Mouse (Mus musculus) G1E (cell line): ENCODE measurements around the gene Sf3b4. TPM values are rescaled to one million over a fixed set of nuclear protein-coding genes. Genes with fewer than 3 reads are reported as not detected.

Experiments used
- ATAC-seq: 2 replicates; pipeline ENCODE4 v1.8.0; 2016; ENCODE audit warnings: mild to moderate bottlenecking; ENCODE audit not compliant: insufficient number of reproducible peaks, poor library complexity, low FRiP score, severe bottlenecking; ENCODE audit errors: extremely low read depth
- DNase-seq: peaks from one replicate; pipeline ENCODE4 v3.0.0; 2012; ENCODE audit warnings: low spot score
- H3K27me3 ChIP-seq: 2 replicates; pipeline ENCODE4 v1.6.1; 2012; ENCODE audit warnings: mild to moderate bottlenecking, low read length, inconsistent platforms; ENCODE audit not compliant: insufficient read depth
- H3K36me3 ChIP-seq: replicated peaks from 2 replicates; pipeline ENCODE3; 2012; ENCODE audit warnings: mild to moderate bottlenecking, inconsistent platforms
- H3K4me1 ChIP-seq: 2 replicates; pipeline ENCODE4 v1.6.1; 2012; ENCODE audit warnings: low read depth, low read length, inconsistent platforms, mixed read lengths; ENCODE audit not compliant: insufficient read depth
- H3K4me3 ChIP-seq: 2 replicates; pipeline ENCODE4 v1.5.1; 2012; ENCODE audit warnings: low read depth, mild to moderate bottlenecking, inconsistent platforms, low read length, moderate library complexity, mixed read lengths
- H3K9me3 ChIP-seq: replicated peaks from 2 replicates; pipeline ENCODE4 v1.6.1; 2012; ENCODE audit warnings: inconsistent platforms
- CTCF ChIP-seq: IDR thresholded peaks from 2 replicates; pipeline ENCODE4 v1.5.1; 2012; ENCODE audit warnings: low read depth, low read length, inconsistent platforms, mixed read lengths
- GATA1 ChIP-seq: IDR thresholded peaks from 2 replicates; pipeline ENCODE4 v1.6.1; 2012; ENCODE audit warnings: borderline replicate concordance, low read length, inconsistent platforms, mixed read lengths
- GATA2 ChIP-seq: IDR thresholded peaks from 2 replicates; pipeline ENCODE4 v1.6.1; 2012; ENCODE audit warnings: low read depth, low read length, inconsistent platforms, borderline replicate concordance
- POLR2AphosphoS5 ChIP-seq: IDR thresholded peaks from 2 replicates; pipeline ENCODE4 v1.6.1; 2012; ENCODE audit warnings: low read depth, low read length, inconsistent platforms; ENCODE audit not compliant: insufficient replicate concordance
- TAL1 ChIP-seq: conservative IDR thresholded peaks from 2 replicates; pipeline ENCODE4 v1.6.1; 2012; ENCODE audit warnings: low read depth, low read length, inconsistent platforms, mixed read lengths
- polyA plus RNA-seq: library from polyadenylated mRNA; stranded (reverse); fragments of >175 nt; gene quantifications from 2 replicates; pipeline ENCODE4 v1.2.3, GENCODE M21; 2012
- total RNA-seq, 2 experiments: library from RNA; stranded (forward) in 1 of 2; stranded (reverse) in 1 of 2; fragments of 200-1000 nt in 1 of 2; fragments of >200 nt in 1 of 2; fragmentation: Nextera tagmentation in 1 of 2; gene quantifications; 2 replicates each; pipeline ENCODE4 v1.2.3; 2014 to 2017

Gene Sf3b4
- total and polyA plus RNA-seq, 3 experiments, result 29.3 to 724 (median 138) TPM

DNA sequence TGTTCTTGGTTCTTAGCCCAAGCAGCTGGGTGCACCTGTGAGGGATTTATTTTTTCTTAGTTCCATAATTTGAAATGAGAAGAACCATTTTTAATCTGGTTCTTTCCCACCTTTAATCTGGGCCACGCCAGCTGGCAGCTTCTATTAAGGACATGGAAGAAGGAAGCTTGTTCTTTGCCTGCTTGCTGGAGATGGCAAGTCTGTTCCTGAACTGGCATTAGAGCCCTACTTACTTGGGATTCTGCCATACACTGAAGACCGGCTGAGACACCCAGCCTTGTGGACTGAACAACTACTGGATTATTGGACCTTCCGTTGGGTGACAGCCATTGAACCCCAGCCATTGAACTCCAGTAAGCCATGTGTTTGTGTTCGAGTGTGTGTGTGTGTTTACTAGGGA lies 50.6 kb downstream of the Sf3b4 start:
- no peak for DNase-seq
- peaks cover 3% of the 10 kb centered on the region for H3K36me3 ChIP-seq
- no peak for ATAC-seq
- H3K9me3 ChIP-seq, result peaks cover 16% of the 10 kb centered on the region
- H3K4me1 ChIP-seq, result peaks cover 30% of the 10 kb centered on the region
- H3K27me3 ChIP-seq, result no peaks in the 10 kb centered on the region
- TF ChIP-seq GATA1 (no peak), POLR2AphosphoS5 (no peak), TAL1 (no peak), GATA2 (no peak), CTCF (no peak)
- H3K4me3 ChIP-seq, result no peak overlapping the region

DNA sequence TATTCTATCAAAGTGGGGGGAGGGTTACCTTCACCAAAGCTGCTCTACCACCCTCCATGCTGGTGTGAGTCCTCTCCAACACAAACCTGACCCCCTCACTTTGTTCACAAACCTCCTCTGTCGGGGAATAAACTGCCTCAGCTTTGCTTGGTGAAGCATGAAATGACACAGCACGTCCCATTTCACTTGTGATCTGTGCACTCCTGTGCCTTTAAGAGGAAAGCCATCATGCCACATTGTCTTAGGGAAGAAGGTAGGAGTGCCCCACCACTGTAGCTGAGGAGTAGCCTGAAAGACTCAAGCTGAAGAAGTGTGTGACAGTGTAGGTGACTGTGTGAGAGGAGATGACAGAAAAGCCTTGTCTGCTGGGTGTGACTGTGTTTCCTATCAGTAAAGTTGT lies 53.3 kb downstream of the Sf3b4 start:
- peaks cover 3% of the 10 kb centered on the region for H3K36me3 ChIP-seq
- peaks cover 16% of the 10 kb centered on the region for H3K9me3 ChIP-seq
- H3K4me1 ChIP-seq, result peaks cover 31% of the 10 kb centered on the region
- no peaks in the 10 kb centered on the region for H3K27me3 ChIP-seq
- TF ChIP-seq CTCF (no peak), GATA1 (no peak), POLR2AphosphoS5 (no peak), GATA2 (no peak), TAL1 (no peak)
- no peak overlapping the region; the same call in 1 of the 2 replicates for H3K4me3 ChIP-seq
- DNase-seq (no peak), ATAC-seq (no peak)

Other genes starting within 250 kb of the Sf3b4 start
- 94.7 and 114 TPM in 2 replicates for gene Anp32e, start 243.1 kb upstream of the Sf3b4 start, total RNA-seq (2014; fragmentation: Nextera tagmentation)
- 91.8 and 180 TPM in 2 replicates for gene Anp32e, start 243.1 kb upstream of the Sf3b4 start, total RNA-seq (2017)
- gene Anp32e, start 243.1 kb upstream of the Sf3b4 start, polyA plus RNA-seq, result 210 and 405 TPM in 2 replicates
- 9.7 and 23.3 TPM in 2 replicates for gene Plekho1, start 176.3 kb upstream of the Sf3b4 start, total RNA-seq (2014; fragmentation: Nextera tagmentation)
- gene Plekho1, start 176.3 kb upstream of the Sf3b4 start, total RNA-seq (2017), result 4.2 and 5.7 TPM in 2 replicates
- gene Plekho1, start 176.3 kb upstream of the Sf3b4 start, polyA plus RNA-seq, result 10.9 and 14.1 TPM in 2 replicates
- gene Vps45, start 113.9 kb upstream of the Sf3b4 start, total RNA-seq (2014; fragmentation: Nextera tagmentation), result 19.8 and 28.7 TPM in 2 replicates
- 16.1 and 21.4 TPM in 2 replicates for gene Vps45, start 113.9 kb upstream of the Sf3b4 start, total RNA-seq (2017)
- 6.1 and 6.7 TPM in 2 replicates for gene Vps45, start 113.9 kb upstream of the Sf3b4 start, polyA plus RNA-seq
- gene Otud7b, start 67.8 kb upstream of the Sf3b4 start, total RNA-seq (2014; fragmentation: Nextera tagmentation), result 10.1 and 17.4 TPM in 2 replicates
- gene Otud7b, start 67.8 kb upstream of the Sf3b4 start, total RNA-seq (2017), result 21.7 and 22.1 TPM in 2 replicates
- 11.3 and 11.8 TPM in 2 replicates for gene Otud7b, start 67.8 kb upstream of the Sf3b4 start, polyA plus RNA-seq
- gene Mtmr11, start 10.3 kb upstream of the Sf3b4 start, total RNA-seq (2014; fragmentation: Nextera tagmentation), result 5.7 TPM in 1 of 2 replicates, not detected in the other
- 2.7 and 3.5 TPM in 2 replicates for gene Mtmr11, start 10.3 kb upstream of the Sf3b4 start, total RNA-seq (2017)
- gene Mtmr11, start 10.3 kb upstream of the Sf3b4 start, polyA plus RNA-seq, result not detected in 2 replicates
- 0.45 TPM in 1 of 2 replicates, not detected in the other for gene Sv2a, start 8.8 kb downstream of the Sf3b4 start, total RNA-seq (2014; fragmentation: Nextera tagmentation)
- 0.11 and 0.23 TPM in 2 replicates for gene Sv2a, start 8.8 kb downstream of the Sf3b4 start, total RNA-seq (2017)
- gene Sv2a, start 8.8 kb downstream of the Sf3b4 start, polyA plus RNA-seq, result 0.07 and 0.12 TPM in 2 replicates
- 19.6 and 19.8 TPM in 2 replicates for gene Bola1, start 47.4 kb downstream of the Sf3b4 start, total RNA-seq (2014; fragmentation: Nextera tagmentation)
- 48.2 and 60.6 TPM in 2 replicates for gene Bola1, start 47.4 kb downstream of the Sf3b4 start, total RNA-seq (2017)
- 115 and 144 TPM in 2 replicates for gene Bola1, start 47.4 kb downstream of the Sf3b4 start, polyA plus RNA-seq
- 38.7 and 50.5 TPM in 2 replicates for gene Hist2h2ab, start 47.5 kb downstream of the Sf3b4 start, total RNA-seq (2014; fragmentation: Nextera tagmentation)
- 435 and 467 TPM in 2 replicates for gene Hist2h2ab, start 47.5 kb downstream of the Sf3b4 start, total RNA-seq (2017)
- gene Hist2h2ab, start 47.5 kb downstream of the Sf3b4 start, polyA plus RNA-seq, result 0.14 and 1.2 TPM in 2 replicates
- 34.2 and 45.7 TPM in 2 replicates for gene Hist2h2ac, start 48.5 kb downstream of the Sf3b4 start, total RNA-seq (2014; fragmentation: Nextera tagmentation)
- 928 and 1,027 TPM in 2 replicates for gene Hist2h2ac, start 48.5 kb downstream of the Sf3b4 start, total RNA-seq (2017)
- gene Hist2h2ac, start 48.5 kb downstream of the Sf3b4 start, polyA plus RNA-seq, result 2.6 and 10.9 TPM in 2 replicates
- 2.7 and 4.9 TPM in 2 replicates for gene Hist2h2be, start 48.8 kb downstream of the Sf3b4 start, total RNA-seq (2014; fragmentation: Nextera tagmentation)
- gene Hist2h2be, start 48.8 kb downstream of the Sf3b4 start, total RNA-seq (2017), result 2.5 TPM in 2 replicates
- 0.24 and 0.33 TPM in 2 replicates for gene Hist2h2be, start 48.8 kb downstream of the Sf3b4 start, polyA plus RNA-seq
- gene Hist2h3c2, start 66.8 kb downstream of the Sf3b4 start, total RNA-seq (2014; fragmentation: Nextera tagmentation), result 847 and 1,420 TPM in 2 replicates
- gene Hist2h3c2, start 66.8 kb downstream of the Sf3b4 start, total RNA-seq (2017), result 558 and 938 TPM in 2 replicates
- 27.5 and 91.2 TPM in 2 replicates for gene Hist2h3c2, start 66.8 kb downstream of the Sf3b4 start, polyA plus RNA-seq
- gene Hist2h2aa2, start 67.9 kb downstream of the Sf3b4 start, total RNA-seq (2014; fragmentation: Nextera tagmentation), result 830 and 1,341 TPM in 2 replicates
- 2,156 and 4,637 TPM in 2 replicates for gene Hist2h2aa2, start 67.9 kb downstream of the Sf3b4 start, total RNA-seq (2017)
- 39.6 and 169 TPM in 2 replicates for gene Hist2h2aa2, start 67.9 kb downstream of the Sf3b4 start, polyA plus RNA-seq
- gene Hist2h2aa1, start 73.2 kb downstream of the Sf3b4 start, total RNA-seq (2014; fragmentation: Nextera tagmentation), result 124 and 563 TPM in 2 replicates
- 3,915 and 5,191 TPM in 2 replicates for gene Hist2h2aa1, start 73.2 kb downstream of the Sf3b4 start, total RNA-seq (2017)
- gene Hist2h2aa1, start 73.2 kb downstream of the Sf3b4 start, polyA plus RNA-seq, result 0.79 and 7.3 TPM in 2 replicates
- 21.7 and 42.6 TPM in 2 replicates for gene Hist2h3c1, start 74.4 kb downstream of the Sf3b4 start, total RNA-seq (2014; fragmentation: Nextera tagmentation)
- gene Hist2h3c1, start 74.4 kb downstream of the Sf3b4 start, total RNA-seq (2017), result 9.1 and 9.9 TPM in 2 replicates
- gene Hist2h3c1, start 74.4 kb downstream of the Sf3b4 start, polyA plus RNA-seq, result not detected in 2 replicates
- 490 and 543 TPM in 2 replicates for gene Hist2h4, start 91.0 kb downstream of the Sf3b4 start, total RNA-seq (2014; fragmentation: Nextera tagmentation)
- gene Hist2h4, start 91.0 kb downstream of the Sf3b4 start, total RNA-seq (2017), result 66.6 and 93.8 TPM in 2 replicates
- gene Hist2h4, start 91.0 kb downstream of the Sf3b4 start, polyA plus RNA-seq, result 1.8 and 9.3 TPM in 2 replicates
- gene Hist2h3b, start 96.3 kb downstream of the Sf3b4 start, total RNA-seq (2014; fragmentation: Nextera tagmentation), result 2,573 and 2,582 TPM in 2 replicates
- gene Hist2h3b, start 96.3 kb downstream of the Sf3b4 start, total RNA-seq (2017), result 465 and 1,341 TPM in 2 replicates
- 16.2 and 95.7 TPM in 2 replicates for gene Hist2h3b, start 96.3 kb downstream of the Sf3b4 start, polyA plus RNA-seq
- 2,071 and 2,480 TPM in 2 replicates for gene Hist2h2bb, start 97.4 kb downstream of the Sf3b4 start, total RNA-seq (2014; fragmentation: Nextera tagmentation)
- gene Hist2h2bb, start 97.4 kb downstream of the Sf3b4 start, total RNA-seq (2017), result 8,098 and 8,372 TPM in 2 replicates
- 0.29 and 0.75 TPM in 2 replicates for gene Hist2h2bb, start 97.4 kb downstream of the Sf3b4 start, polyA plus RNA-seq
- gene Fcgr1, start 121.6 kb downstream of the Sf3b4 start, total RNA-seq (2014; fragmentation: Nextera tagmentation), result 0.53 TPM in 1 of 2 replicates, not detected in the other
- 0.12 and 0.16 TPM in 2 replicates for gene Fcgr1, start 121.6 kb downstream of the Sf3b4 start, total RNA-seq (2017)
- gene Fcgr1, start 121.6 kb downstream of the Sf3b4 start, polyA plus RNA-seq, result not detected in 2 replicates